Mouse (Mus musculus): ENCODE results near the gene H2afb3.
"Not testable (repeated sequence)": the region's sequence is repeated elsewhere in the genome, so short reads cannot be mapped to it uniquely, and the experiment has no call there.

Gene H2afb3

GRCm38 (mm10) chrX:120312995-120313394 is at the start of gene H2afb3:
Gene H2afb3, minus strand, starts transcription at chrX:120313095.
- not testable (repeated sequence) for DNase-seq (ENCODE audit: low read depth)

- DNase-seq (ENCODE audit: low read depth) = no peak
These were observed 11.3 kb downstream of the H2afb3 start for GRCm38 (mm10) chrX:120301469-120302175.

DNA sequence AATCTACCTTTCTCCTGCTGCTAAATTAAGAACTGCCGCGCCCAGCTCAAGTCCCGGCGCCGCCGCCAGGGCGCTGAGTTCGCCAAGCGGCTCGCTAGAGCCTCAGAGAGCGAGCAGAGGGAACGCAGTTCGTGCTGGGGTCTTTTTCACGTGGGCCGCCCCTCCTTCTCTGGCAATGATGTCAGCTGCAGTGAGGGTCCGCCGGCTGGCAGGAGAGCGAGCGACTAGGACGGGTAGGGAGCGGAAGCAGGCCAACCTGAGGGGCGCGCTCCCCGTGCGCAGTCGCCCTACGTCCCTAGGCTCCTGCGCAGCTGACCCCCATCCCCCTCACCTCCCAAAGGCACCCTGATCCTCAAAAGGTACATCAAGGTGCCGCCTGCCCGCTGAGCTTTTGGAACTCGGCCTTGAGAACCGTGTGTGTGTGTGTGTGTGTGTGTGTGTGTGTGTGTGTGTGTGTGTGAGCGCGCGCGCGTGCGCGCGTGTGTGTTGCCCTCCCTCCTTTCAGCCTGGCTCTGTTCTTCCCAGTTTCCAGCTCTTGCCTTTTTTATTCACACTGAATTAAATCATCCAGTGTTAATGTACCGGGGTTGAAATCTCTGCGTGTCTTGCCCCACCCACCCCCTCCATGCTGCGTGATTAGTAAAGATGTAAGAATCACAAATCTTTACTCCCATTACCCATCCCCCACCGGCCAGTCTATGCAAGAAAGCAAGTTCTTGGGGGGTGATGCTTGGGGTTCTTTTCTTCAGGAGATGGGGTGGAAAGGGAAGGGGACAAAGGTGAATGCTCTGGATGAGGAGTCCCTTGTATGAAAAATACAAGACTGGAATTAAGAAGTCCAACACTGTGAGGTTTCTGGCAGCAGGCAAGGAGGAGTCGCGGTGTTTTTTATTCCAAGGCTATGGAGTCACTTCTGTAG is 19.8 kb downstream of the H2afb3 start:
- DNase-seq (ENCODE audit: low read depth) = no peak

DNA sequence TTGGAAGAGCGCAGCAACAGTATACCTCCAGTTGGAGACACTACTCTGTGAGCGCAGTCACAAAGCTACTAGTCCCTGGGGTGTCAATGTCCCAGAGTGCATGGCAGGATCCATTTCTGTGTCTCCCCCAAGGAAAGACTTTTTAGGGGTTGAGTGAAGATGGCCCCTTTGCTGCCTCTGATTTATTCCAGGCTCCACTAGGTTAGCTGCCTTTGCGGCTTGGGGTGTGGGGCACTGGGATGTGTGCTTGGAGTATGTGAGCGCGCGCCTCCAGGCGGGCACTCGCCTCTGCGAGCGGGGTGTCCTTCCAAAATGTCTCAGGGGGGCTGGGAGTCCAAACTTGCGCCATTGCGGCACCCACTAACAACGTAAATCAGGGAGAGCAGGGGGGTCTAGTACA is 21.2 kb downstream of the H2afb3 start:
- no peak for DNase-seq (ENCODE audit: low read depth)

DNA sequence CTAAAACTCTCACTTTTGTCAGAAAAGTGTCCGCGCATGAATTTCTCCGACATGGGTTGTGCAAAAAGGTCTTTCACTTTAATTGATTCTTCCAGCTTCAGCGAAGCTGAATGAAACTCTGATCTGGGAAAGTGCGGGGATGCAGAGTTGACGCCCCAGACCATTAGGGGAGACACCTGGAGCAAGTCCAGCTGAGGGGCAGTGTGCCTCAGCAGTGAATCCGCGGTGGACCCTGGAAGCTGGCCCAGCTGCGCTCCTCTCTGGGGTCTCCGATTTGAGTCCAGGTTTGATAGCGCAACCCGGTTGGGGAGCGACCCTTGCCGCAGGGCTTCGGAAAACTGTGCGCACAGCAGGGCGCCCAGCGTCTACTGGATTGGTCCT is 22.0 kb downstream of the H2afb3 start:
- DNase-seq (ENCODE audit: low read depth) = no peak

DNA sequence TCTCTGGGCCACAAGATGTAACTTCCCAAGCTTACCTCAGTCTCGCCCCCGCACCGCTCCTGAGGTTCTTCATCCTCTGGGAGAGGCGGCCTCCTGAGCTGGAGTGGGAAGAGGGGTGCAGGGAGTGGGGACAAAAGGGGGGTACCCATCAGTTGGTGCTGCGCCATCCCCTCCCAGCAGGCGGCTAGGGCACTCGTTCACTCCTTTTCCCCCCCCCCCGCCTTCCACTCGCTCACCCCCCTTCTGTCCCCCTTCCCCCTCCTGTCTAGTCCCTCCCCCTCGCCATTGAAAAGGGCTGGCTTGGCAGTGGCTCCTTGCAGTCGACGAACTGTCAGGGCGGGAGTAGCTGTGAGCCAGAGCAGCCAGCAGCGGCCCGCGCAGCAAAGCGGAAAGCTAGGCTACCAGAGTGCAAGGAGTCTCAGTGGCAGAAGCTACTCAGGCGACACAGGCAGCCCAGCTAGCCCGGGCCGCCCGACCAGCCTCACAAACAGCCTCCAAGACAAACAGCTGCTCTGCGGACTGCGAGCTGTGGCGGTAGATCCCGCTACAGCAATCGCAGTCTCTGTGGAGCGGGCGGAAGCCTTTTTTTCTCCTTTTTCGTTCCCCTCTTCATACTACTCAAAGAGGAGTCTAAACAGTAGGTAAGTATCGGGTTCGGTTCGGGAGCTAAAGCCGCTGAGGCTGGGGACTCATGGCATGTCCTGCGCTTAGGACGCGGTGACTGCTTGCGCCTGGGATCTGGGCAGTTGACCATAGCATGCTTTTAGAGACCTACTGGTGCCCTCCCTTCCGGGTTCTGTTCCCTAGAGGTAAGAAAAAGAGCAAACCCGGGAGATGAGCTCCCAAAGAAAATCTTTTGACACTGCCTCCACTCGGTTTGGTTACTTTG is 22.6 kb downstream of the H2afb3 start, which contains the start of gene Pcdh11x:
TSS of gene Pcdh11x (plus strand) at position 249 of the 889 bp plus-strand sequence.
- no peak for DNase-seq (ENCODE audit: low read depth)

- DNase-seq (ENCODE audit: low read depth) = no peak
These were observed 25.4 kb downstream of the H2afb3 start for GRCm38 (mm10) chrX:120287502-120287901.

DNA sequence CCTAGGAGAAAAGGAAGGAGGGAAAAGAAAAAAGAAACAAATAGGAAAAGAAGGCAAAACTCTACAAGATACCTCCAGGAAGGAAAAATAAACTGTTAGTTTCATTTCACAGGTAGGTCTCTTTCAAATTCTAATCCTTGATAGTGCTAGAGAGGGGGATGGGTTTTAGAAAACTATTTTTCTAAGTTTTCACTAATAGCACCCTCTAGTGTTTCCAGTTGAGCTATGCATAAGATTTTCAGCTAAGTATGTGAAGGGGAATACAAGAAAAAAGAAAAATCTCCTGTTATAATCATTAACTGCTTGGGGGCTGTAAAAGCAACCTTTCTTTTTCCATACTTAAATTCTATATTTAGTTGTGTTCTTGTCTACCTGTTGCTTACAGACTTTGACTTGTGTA is 27.4 kb downstream of the H2afb3 start:
- no peak for DNase-seq (ENCODE audit: low read depth)

Data from naive thymus-derived CD4-positive, alpha-beta T cell, adult 2 months (primary cell).